Mouse (Mus musculus) liver, adult 2 months (tissue): ENCODE data around the gene Mta3.

Experiments
- CTCF ChIP-seq: fragments of 200-500 bp; IDR thresholded peaks from 2 replicates; pipeline ENCODE4 v1.5.1; 2011; ENCODE audit warnings: low read depth, low read length, control low read depth
- POLR2A ChIP-seq: fragments of 200-500 bp; IDR thresholded peaks from 2 replicates; pipeline ENCODE4 v1.6.1; 2011; ENCODE audit warnings: low read length, control low read depth; ENCODE audit not compliant: insufficient read depth; ENCODE audit errors: extremely low read depth

- TF ChIP-seq CTCF (no peak), POLR2A (no peak)
Observed at GRCm38 (mm10) chr17:83862134-83862881, 156.3 kb downstream of the Mta3 start.
